Mouse (Mus musculus) lung, adult 2 months (tissue): ENCODE data around the gene Esrrg.

Experiments
- CTCF ChIP-seq: fragments of 200-500 bp; IDR thresholded peaks from 2 replicates; pipeline ENCODE4 v1.5.1; 2011; ENCODE audit warnings: mild to moderate bottlenecking, low read length, control low read depth; ENCODE audit not compliant: insufficient read depth
- POLR2A ChIP-seq: fragments of 200-500 bp; IDR thresholded peaks from 2 replicates; pipeline ENCODE4 v1.6.1; 2011; ENCODE audit warnings: low read depth, mild to moderate bottlenecking, control low read depth, low read length, borderline replicate concordance; ENCODE audit errors: extremely low read depth

GRCm38 (mm10) chr1:187676626-187677025 is 68.0 kb downstream of the Esrrg start:
- TF ChIP-seq POLR2A (no peak), CTCF (no peak)
